ENCODE assay signal across 1 mouse cellular context in the genomic region with DNA sequence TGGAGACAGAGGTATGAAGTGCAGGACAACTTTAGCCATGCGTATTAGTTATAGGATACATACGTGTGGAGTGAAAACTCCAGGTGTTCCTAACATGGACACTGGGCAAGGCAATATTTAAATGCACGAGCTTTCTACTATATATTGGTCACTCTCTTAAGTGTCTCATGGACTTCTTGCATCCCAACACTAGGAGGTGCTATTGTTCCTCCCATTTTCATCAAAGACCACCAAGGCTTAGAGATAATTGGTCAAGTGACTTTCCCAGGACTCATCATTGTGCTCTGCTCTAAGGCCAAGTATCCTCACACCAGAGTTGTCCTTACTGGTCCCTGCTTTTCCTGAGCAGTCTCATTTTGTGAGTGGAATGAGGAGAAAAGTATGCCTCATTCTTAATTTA.
TF ChIP-seq lines count a peak whose summit lies in the region.

No protein-coding gene starts in this region.

TF ChIP-seq in MEL, 35 proteins besides CTCF, POLR2A, EP300 and RAD21 (continued from another document):
- TF ChIP-seq MYB (IDR thresholded peaks at IDR 0.05; ENCODE audit: low read depth, low read length) = no peak
TF ChIP-seq in MEL: peak in this region for 1.
